Mouse (Mus musculus) lung, postnatal 14 days (tissue): ENCODE data around the gene Gm614.

Source experiments
- DNase-seq: peaks from one replicate; pipeline ENCODE4 v3.0.0; 2021

Gene Gm614

DNA sequence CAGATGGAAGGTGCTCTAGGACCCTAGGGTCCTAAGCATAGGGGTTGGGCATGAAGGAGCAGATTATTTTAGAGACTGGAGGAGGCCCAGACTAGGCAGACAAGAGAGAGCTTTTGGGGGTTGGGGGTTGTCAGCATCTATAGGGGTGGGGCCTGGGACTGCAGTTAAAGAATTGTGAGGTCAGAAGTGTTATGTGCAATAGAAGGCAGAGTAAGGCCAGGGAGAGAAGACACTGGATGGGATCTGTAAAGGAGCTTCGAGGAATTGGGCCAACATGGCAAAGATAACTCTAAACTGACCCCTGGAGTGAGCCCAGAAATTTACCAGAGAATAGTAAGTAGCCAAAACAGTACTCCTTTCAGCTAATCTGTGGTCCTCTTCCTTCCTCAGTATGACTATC is at the start of gene Gm614:
Gene Gm614 (minus strand): TSS at position 101 of the 400 bp plus-strand sequence.
- DNase-seq: no peak

DNA sequence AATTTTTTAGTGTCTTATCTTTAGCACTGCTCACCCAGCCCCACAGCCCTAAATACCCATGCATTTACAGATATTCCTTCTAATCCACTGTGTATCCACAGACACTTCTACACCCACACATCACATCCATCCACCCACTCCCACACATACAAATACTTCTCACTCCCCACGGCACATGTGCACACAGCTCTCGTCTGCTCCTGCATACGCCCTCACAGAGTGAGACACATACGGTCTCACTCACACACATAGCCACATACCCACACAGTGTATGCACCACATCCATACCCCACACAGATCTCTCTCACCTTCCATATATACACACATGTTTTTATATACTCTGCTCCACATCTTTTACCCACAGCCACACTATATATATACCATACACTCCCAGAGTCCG is 45.5 kb upstream of the Gm614 start:
- DNase-seq: no peak

DNA sequence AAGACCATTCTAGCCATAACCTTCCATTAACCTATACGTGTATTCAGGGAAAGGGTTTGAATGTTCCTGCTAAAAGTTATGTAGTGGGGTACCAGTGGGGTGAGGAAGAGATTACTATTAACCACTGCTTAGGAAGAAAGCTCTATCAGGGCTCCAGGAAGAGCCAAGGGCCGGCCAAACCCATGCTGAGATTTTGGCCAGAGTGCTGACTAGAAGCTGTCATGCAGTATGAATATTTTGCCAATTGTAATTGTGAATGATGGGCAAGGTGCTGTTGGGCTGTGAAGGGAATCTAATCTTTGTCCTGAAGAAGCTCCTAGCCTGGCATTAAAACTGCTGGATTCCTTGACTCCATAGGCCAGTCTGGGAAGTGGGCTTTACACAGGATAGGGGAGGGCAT is 40.9 kb upstream of the Gm614 start:
- DNase-seq: no peak

DNA sequence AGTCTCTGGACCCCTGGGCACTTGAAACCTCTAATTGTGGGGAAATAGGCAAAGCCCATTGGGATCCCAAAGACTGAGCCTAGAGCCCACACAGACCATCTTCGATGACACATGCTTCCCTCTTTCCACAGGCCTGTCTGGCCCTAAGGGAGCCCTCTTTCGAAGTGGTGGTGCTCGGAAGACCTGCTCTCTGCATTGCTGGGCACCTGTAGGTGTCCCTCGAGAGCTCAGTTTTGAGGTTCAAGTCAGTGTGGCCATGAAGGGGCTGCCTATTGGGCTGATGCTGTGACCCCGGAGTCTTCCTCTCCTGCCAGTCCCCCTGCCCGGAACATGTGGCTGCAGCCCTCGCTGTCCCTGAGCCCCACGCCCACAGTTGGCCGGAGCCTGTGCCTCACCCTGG is 37.9 kb upstream of the Gm614 start:
- DNase-seq: no peak

DNA sequence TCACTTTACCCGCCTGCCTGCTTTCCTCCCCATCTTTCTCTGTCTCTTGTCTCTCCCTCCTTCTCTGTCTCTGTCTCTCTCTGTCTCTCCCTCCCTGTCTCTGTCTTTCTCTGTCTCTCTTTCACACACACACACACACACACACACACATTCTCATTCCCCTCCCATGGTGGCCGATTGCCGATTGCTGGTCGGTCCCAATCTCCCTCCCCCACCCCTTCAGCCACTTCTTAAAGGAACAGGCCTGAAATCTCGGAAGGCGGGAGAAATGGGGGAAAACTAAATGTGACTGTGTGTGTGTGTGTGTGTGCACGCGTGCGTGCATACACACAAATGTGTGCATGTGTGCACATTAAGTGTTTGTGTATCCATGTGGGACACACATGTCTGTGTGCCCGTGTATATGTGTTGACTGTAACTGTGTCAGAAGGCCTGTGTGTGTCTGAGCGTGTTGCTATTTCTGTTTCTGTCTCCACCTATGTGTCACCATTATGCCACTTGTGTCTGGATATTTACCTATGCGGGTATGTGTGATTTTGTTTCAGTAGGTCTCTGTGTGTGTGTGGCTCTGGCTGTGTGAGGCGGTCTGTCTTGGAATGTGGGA is 36.7 kb upstream of the Gm614 start:
- DNase-seq: no peak

DNA sequence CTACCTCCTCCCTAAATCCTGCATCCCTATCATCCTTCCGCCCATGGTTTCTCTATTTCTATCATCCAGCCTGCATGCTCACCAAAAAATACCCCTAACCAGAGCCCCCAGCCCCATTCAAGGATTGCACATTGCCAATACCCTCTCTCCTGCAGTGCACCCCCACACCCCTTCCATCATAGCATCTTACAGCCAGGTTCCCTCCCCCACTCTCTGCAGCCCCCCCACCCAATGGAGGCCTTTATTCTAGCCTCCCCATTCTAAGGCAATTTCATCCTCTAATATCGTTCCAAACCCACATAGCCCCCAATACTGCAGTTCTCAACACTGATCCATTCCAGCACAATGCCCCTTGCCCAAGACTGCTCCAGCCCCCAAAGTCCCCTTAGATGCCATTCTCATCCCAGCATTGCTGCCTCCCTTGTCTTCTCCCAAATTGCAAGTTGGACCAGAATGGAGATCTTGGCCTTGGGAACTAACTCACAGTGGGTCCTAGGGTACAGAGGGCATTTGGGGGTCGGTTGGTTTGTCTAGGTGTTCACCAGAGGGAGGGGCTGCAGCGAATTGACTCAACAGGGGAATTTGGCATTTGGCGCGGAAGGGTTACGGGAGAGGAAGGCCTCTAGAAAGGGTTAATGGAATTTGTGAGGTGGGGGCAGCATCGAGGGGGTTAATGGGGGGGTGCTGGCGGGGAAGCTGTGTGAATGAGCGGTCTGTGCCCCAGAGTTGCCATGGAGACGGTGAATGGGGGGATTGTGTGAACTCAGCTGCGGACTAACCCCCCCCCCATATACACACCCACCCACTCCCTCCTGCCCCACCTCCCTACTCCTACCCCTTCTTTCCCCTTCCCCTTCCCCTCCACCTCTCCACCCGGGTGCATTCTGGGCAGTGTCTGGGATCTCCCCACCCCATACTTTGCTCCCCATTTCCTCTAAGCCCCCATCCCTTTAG is 36.0 kb upstream of the Gm614 start:
- DNase-seq: no peak

DNA sequence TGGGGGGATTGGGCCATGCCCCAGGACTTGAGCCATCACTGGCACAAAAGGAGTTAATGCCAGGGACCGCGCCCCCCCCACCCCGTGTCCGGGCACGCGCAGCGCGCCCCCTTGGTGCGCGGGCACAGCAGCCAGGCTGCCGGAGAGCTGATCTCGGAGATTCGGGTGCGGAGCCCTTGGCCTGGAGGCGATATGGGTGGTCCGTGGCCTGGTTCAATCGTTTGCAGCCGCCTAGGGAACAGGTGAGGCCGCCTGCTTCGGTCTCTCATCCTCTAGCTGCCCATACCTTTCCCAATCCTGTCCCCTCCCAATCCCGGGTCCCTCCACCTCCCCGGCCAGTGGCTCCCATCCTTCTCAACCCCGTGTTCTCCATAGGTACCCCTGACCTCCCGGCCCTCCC is 35.3 kb upstream of the Gm614 start, which contains the start of gene Nlgn3:
Gene Nlgn3 (plus strand): TSS at position 114 of the 400 bp plus-strand sequence.
- DNase-seq: no peak

DNA sequence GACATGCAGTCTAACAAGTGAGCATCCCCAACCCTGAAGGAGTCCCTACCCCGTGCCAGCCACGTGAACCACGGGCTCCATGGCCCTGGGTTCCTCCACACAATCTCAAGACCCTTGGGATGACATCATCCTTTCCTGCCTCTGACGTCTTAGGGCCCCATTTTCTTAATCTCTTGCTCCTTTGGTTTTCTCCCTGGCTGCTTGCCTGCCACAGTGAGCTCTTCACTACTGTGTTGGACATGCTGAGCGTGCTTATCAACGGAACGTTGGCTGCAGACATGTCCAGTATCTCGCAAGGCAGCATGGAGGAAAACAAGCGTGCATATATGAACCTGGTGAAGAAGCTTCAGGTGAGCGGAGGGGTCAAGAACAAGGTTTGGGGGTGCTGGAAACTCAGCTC is 26.3 kb upstream of the Gm614 start:
- no peak for DNase-seq

DNA sequence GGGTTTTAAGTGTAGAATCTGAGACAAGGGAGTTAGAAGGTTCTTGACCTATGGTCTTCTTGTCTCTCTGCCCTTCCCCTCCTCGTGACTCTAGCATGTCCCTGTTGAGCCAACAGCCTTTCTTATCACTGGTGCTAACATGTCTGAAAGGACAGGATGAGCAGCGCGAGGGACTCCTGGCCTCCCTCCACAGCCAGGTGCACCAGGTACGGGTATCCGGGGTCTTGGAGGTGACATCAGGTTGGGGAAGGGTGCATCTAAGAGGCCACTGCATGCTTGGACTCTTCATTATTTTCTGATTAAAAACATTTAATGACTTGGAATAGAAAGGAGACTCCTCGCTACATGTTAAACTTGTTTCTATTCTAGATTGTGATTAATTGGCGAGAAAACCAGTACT is 25.2 kb upstream of the Gm614 start:
- DNase-seq: no peak

DNA sequence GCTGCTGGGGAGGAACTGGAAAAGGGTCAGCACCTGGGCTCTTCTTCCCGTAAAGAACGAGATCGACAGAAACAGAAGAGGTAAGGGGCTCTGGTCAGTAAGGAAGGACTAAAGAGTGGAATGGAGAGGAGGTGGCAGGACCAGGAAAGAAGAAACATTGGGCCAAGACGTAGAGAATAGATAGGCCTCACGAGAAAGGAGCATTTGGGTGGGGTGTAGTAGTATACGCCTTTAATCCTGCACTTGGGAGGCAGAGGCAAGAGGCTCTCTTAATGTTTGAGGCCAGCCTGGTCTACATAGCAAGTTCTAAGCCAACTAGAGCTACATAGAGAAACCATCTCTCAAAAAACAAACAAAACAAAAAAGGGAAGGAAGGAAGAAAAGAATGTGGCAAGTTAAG is 24.6 kb upstream of the Gm614 start:
- DNase-seq: no peak

DNA sequence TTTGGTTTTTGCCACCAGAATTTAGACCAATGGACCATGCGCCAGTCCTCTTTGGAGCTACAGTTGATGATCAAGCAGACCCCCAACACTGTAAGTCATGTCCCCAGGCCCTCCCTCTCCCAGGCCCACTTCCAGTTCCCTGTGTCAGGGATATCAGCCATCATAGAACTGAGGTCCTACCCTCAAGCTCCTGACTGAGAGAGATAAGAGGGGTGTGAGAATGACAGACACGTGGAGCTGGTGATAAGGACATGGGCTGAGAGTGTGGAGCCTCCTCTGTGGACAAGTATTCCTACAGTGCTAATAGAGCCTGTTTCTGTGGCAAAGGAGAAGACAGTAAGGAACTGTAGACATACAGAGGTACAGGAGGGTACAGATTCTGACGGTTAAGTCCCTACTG is 23.8 kb upstream of the Gm614 start:
- DNase-seq: no peak

DNA sequence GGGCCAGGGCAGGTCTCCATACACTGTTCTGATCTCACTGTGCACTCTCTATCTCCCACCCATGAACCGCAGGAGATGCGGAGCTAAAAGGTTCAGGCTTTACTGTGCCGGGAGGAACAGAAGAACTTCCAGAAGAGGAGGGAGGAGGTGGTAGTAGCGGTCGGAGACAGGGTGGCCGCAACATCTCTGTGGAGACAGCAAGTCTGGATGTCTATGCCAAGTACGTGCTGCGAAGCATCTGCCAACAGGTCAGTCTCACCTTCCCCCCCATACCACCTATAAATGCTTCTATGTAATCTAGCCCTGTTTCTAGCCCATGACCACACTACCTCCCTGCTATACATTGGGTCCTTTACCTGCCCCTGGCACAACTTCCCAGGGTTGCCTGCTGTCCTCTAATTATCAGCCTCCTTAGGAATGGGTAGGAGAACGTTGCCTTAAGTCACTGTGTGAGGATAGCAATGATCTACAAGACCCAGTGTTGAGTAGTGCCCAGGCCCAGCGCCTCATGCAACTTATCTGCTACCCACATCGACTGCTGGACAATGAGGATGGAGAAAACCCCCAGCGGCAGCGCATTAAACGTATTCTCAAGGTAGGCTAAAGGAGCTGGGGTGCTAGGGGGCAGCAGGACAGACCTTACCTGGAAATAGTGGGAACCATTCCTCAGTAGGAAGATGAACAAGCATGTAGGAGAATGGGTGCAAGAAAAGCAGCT is 22.3 kb upstream of the Gm614 start:
- DNase-seq: no peak

DNA sequence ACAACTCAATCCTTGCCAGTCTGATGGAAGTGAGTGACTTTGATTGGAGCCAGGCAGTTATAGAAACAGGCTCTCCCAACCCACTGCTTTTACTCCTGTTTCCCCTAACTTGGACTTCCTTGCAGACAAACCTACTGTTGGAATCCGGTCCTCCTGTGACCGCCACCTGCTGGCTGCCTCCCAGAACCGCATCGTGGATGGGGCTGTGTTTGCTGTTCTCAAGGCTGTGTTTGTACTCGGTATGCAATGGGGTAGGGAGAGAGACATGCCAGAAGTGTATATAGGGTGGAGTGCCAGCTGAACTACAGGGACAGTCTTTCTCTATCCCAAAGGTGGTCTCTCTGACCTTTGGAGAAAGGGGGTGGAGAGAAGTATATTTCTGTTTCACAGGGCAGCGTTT is 21.7 kb upstream of the Gm614 start:
- peak; percentile 69 for DNase-seq

DNA sequence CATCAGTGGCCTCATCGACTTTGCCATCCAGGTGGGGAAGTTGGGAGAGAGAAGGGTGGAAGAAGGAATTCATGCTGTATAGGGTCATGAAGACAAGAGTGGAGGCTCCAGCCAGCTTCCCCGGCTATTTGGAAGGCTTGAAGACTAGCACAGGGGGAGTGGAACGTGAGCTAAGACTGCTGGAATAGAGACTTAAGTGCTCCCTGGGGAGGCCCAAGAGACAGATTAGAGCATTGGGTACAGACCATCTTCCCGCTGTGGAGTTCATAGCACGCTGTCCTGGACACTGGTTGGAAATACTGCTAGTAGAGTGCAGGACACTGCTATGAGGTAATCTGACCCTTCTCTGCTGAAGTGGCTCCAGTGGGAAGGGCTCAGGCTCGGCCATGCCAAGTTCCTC is 19.0 kb upstream of the Gm614 start:
- DNase-seq: no peak

DNA sequence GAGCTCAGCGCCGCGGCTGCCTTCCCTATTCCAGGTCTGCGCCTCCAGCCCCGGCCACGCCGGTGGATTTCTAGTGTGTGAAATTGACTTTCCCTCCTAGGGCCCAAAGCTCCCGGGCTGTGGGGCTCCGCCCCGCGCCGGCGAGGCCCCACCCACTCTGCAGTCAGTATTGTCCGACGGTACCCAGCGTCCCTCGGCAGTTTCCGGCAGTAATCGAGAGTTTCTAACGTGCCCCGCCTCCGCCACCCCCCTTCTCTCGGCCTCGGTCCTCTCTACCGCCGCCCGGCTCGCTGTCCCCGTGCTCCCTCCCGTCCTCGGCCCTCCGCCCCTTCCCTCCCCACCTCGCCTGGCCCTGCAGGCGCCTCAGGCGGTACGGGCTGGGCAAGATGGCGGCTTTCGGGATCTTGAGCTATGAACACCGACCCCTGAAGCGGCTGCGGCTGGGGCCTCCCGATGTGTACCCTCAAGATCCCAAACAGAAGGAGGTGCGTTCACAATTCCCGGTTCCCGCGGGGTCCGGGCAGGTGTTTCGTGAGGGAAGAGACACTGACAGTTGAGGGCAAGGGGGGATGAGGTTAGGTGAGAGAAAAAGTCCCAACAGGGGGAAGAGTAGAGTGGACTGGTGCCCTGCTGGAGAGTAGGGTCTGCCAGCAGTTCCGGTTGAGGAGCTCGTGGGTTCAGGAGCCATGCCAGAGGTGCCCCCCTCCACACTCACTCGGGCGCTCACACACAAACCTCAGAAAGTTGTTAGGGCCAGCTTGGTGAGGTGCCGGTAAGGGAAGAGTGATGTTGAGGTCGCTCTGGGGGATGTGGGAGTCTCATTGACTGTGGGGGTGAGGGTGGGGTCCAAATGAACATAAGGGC is 10.3 kb upstream of the Gm614 start, which contains the start of gene Med12:
Gene Med12 (plus strand): TSS at position 156 of the 864 bp plus-strand sequence.
- DNase-seq: peak; percentile 89

DNA sequence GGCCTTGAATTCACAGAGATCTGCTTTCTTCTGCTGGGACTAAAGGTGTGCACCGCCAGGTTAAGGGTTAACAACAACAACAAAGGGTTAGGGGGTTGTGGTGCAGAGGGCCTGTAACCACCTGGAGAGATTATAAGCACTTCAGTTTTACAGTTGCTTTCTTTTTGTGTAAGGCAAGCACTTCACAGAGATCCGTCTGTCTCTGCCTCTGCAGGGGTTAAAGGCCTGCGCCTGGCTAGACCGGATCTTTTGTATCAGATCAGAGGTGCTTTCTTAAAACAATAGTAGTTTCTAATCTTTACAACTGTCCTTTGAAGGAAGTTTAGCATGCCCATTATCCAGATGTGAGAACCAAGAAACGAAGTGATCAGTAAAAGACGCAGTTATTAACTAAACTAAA is 9.6 kb upstream of the Gm614 start:
- no peak for DNase-seq

DNA sequence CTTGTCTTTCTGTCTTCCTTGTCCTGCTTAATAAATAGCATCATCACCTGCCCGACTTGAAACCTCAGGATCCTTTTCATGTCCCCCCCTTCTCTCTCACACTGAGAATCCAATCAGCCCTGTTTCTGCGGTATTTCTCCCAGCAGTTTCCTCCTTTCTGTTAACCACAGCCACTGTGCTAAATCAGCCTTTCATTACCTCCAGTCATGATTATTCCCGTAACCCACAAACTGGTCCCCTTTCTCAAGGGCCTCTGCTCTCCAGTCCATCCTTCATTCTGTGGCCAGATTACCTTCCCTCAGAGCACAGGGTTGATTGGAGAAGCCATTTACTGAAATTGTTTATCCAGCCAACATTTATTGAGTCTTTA is 4.9 kb upstream of the Gm614 start, which contains the start of gene Gm20489:
Gene Gm20489 (minus strand): TSS at position 269 of the 370 bp plus-strand sequence.
- no peak for DNase-seq

DNA sequence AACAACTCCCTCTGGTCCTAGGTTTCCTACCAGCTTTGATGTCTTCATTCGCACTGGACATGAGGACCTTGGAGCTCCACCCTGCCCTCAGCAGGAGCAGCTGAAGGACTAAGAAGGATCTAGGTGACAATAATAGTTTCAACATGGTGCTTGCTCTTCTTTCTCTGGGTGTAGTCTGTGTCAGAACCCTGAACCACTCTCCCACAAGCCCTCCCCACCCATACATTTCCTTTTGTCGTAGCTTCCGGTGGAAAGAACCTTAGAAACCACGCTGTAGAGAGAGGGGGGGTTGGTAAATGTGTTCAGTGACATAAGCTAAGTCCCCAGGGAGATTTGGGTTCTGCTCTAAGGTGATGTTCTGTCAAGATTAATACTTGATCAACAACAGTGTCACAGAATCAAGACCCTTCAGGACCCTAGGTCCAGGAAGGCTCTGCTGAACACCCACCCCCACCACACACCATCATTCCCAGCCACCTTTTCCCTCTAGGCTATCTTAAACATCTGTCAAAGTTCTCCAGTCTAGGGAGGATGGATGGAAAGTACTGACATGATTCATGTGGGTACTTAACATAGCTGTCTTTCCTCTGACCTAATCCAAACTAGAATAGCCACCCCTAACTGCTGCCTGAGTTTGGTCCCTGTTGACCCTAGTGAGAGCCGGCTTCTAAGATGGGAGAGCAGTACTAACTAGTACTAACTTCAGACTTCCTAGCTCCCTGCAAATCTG is 4.4 kb upstream of the Gm614 start, which contains the start of gene Il2rg:
Gene Il2rg (minus strand): TSS at position 231 of the 730 bp plus-strand sequence.
- DNase-seq: no peak

DNA sequence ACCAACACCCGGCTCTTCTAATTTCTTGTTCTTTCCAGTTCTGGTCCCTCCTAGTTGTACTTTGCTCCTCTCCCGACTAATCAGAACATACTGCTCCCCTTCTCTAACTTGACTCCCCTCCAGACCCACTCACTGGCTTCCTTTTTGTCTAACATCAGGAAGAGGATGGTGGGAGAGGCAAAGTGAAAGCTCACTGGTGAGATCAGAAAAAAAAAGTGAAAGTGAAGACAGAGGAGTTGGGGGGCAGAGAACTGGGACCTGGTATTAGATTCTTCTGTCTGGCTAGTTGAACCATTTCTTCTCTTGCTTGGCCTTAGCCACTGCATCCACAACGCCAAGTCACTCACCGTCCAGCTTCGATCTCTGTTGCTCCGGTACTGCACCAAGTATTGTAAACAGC is 2.8 kb upstream of the Gm614 start:
- no peak for DNase-seq

DNA sequence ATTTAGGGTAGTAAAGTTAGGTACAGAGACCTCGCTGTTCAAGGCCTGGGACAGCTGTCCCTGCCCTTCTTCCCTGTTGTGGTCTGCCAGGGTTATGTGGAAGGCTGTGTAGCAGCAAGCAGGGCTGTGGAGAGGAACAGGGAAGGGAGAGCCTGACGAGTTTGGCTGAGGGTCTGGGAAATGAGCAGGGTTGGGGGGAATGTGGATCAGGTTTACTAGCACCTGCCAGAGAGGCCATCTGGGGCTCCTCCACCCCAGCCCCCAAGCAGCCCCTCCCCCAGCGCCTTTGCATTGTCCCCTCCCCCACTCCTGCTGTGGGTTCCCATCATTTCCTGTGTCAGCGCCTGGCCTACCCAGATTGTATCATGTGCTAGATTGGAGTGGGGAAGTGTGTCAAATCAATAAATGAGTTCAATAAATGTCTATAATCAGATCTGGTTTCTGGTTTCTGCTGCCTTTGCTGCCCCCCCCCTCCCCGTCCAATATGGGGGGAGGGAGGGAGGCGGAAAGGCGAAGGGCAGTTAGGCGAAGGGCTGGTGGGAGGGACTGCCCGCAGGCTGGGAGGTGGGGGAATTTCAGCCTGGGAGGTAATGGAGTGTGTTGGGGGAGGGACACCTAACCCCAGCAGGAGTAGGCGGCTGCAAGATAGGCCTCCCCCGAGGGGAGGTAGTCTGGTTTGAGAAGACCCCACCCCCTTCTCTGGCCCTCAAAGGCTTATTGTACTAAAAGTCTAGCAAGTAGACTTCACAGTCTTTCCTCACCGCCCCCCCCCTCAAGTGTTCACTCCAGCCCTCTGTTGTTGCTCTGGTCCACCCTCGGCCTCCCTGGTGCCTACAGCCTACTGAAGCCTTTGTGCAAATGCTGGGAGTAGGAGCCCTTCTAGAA is 3.1 kb downstream of the Gm614 start:
- no peak for DNase-seq

DNA sequence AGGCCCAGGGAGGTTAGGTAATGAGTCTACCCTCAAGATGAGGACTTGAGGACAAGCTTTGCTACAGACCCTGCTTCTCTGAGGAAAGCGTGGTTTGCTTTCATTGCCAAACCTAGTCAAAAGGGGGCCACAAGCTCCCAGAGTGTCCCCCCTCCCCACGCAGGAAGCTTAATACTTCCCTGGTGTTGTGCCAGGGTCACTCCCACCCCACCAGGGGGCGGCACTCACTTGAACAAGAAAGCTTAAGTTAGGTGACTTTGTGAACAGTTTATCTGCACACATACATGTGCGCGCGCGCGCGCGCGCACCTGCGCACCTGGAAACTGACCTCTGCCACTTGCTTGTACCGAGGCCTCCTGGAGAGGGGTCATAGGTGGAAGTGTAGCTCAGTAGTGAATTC is 7.2 kb downstream of the Gm614 start:
- peak; percentile 33 for DNase-seq
